Mouse (Mus musculus) induced T-regulatory cell, adult 2 months (primary cell): ENCODE measurements around the gene Stx8.

Experiments used
- DNase-seq: peaks from one replicate; pipeline ENCODE4 v3.0.0-alpha.2; 2012; ENCODE audit warnings: low read depth

Gene Stx8

GRCm38 (mm10) chr11:68089426-68089825 is 123.4 kb downstream of the Stx8 start:
- DNase-seq, result no peak

- no peak for DNase-seq
These were observed 124.0 kb downstream of the Stx8 start for GRCm38 (mm10) chr11:68089885-68090592.

DNA sequence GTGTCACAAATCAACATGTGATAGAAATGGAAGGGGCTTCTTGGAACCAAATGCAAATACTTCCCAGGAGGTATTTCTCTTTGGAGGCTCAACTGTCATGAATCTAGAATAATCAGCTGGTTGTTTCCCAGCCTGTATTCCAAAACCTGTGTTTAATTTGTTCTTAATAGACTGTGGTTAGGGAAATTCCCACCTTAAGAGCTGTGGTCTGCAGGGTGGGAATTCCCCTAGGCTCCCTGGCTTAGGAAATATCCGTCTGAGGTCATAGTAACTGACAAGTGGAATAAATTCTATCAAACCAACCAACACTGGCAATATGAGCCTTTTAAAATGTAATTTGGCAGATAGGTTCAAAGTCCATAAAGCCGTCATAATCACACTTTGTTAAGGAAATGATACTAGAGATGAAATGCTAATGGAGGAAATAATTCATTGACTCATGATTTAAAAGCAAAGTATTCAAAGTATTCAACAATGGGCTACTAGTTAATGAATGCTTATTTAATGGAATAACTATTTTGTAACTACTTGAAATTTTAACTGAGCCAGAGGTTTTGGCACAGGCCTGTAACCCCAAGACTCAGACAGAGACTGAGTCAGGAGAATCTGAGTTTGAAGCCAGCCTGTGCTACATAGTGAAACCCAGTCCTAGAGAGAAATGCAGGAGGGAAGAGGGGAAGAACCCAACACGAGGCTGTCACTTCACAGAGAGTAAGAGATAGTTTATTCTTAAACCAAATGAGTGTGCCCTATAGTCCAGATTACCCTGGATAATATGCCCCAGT is 126.2 kb downstream of the Stx8 start:
- peak; percentile 57 for DNase-seq

DNA sequence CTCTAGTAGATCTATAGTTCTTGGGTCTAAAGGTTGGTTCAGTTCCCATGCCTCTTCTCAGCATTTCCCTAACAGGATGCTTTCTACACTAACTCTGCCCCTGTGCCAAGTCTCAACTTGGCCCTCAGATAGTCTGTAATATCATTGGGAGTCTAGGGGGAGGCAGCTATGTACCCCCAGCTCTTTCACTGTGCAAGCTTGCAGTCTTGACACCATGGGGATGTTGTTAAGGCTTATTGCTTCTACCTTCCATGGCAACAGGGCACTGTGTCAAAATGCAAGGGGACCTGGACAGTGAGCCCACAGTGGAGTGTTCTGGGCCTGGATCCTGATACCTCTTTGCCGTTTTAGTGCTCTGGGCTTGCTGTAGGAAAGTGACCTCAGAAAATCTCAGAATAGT is 135.6 kb downstream of the Stx8 start:
- no peak for DNase-seq

GRCm38 (mm10) chr11:68103480-68103879 is 137.5 kb downstream of the Stx8 start:
- DNase-seq, result no peak

DNA sequence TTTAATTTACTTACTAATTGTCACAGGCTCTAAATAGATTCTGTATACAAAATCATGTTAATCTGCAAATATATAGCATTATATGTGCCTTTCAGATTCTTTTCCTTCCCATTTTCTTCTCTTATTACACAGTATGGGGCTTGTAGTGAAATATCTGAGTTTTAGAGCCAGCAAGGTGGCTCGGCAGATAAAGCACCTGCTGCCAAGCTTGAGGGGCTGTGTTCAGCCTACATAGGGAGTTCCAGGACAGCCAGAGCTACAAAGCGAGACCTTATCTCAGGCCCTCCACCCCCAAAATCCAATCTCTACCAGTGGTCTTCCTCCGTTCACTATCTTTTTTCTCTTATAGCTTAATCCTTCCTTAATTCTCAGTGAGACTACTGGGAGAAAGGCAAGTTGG is 140.1 kb downstream of the Stx8 start:
- no peak for DNase-seq

DNA sequence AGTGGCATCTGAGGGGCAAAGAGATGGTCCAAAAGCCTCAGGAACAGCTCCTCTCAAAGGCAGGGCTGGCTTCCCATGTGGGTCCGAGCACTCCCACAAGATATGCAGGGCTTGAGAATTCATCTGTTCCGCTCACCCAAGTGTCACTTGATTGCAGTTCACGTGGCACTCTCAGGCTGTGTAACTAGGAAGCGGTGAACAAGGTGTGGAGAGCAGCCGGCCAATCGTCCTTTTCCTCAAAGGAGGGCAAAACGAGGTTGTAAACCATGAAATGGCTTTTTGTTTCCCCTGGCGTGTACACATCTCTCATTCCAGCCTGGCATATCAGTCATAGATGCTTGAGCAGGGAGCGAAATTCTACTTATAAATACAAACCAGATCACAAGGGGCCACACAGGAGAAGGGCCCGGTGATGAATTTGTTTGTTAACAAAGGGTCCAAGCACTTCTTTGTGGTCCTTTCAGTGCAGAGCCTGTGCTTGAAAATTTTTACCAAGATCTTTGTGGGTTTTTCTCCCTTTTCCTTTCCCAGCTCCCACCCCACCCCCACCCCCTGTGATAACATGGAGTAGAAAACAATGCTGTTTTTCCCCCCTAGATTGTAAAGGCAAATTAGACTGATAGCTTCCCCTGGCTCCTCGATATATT is 147.6 kb downstream of the Stx8 start:
- DNase-seq, result no peak

GRCm38 (mm10) chr11:68114202-68114601 is 148.2 kb downstream of the Stx8 start:
- no peak for DNase-seq

- no peak for DNase-seq
These were observed 150.2 kb downstream of the Stx8 start for GRCm38 (mm10) chr11:68116157-68116556.

- no peak for DNase-seq
These were observed 152.1 kb downstream of the Stx8 start for GRCm38 (mm10) chr11:68117878-68118660.

- DNase-seq, result no peak
These were observed 152.7 kb downstream of the Stx8 start for GRCm38 (mm10) chr11:68118679-68119078.

DNA sequence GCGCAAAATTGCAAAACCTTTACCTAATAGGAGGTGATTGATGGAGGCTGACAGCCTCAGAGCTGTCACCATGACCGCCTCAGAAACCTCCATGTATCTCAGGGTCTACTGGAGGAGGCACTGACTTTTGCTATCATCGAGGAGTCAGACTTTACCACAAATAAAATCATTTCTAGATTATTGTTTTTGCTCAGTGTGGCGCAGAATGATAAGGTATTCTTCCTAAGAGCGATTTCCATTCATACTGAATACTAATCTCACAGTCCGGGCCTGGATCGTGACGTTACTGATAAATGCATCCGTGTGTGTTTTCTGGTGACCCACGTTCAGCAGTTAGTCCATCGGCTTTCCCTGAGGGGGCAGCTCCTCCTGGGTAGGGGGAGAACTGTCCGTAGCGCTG is 153.1 kb downstream of the Stx8 start:
- no peak for DNase-seq

GRCm38 (mm10) chr11:68121260-68121659 is 155.3 kb downstream of the Stx8 start:
- no peak for DNase-seq

DNA sequence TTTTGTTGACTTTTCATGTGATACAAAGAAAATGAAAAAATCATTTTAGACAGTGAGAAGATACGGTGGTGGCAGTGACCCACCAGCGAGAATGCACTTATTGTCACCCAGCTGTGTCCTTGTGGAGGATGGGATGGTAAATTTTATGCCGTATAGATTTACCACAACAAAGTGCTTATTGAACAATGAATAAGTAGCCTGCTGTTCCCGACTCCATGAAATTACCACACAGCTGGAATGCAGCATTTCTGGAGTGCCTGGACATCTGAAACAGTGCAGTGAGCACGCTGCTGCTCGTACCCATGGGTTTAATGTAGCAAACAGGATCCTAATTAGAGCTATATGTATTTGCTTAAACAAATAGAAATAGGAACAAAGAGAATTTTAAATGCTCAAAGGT is 155.7 kb downstream of the Stx8 start:
- DNase-seq, result no peak

DNA sequence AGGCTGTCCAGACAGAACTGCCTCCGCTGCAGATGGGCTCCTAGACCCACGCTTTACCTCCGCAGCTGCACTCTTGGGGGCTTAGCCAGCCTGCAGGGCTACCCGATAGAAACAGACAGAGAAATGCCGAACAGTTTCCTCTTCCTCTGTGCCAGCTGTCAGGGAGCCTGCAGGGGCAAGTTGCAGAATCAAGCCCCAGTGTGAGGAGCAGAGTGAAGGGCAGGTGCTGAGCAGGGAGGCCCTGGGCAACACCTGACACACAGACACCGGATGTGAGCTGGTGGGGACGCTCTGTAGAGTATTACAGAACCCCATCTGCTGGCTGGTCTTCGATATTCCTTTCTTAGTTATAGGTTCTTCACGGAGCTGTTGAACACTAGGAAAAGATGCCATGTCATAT is 160.1 kb downstream of the Stx8 start:
- DNase-seq, result peak; percentile 6

GRCm38 (mm10) chr11:68134494-68134893 is 168.5 kb downstream of the Stx8 start:
- no peak for DNase-seq

DNA sequence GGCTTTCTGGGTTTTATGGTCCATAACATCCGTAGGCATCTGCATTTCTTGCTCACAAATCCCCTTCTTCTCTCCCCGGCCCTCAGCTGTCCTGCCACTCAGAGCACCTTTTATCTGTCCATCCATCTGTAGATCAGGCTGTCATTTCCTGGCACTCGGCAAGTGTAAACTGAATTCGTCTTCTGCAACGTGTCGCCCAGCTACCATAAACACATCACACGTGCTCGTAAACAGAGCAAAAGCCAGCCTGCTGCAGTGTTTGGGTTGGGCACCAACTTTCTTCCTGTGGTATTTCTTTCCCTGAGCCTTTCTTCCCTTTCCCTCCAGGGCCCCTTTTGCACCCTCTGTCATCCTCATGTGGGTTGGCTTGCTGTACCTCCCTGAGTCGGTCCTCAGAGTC is 169.4 kb downstream of the Stx8 start:
- DNase-seq, result peak; percentile 41

- DNase-seq, result no peak
These were observed 170.7 kb downstream of the Stx8 start for GRCm38 (mm10) chr11:68136687-68137086.

DNA sequence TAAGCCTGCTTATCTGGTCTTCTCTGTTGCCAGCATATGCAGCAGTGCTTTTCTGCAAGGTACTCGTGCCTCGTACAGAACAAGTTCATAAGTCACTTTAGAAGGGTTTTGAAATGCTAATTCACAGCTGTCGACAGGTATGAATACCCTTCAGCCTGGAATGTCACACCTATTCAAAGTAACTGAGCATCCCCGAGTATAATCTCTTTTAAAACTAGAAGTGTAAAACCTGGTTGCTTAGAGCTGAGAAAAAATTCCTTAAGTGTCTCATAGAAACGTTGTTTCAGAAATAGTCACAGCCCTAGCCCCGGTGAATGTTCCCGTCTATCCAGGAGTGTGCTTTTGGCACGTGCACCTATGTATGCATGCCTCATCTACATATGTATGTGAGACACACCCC is 176.3 kb downstream of the Stx8 start:
- DNase-seq, result no peak

DNA sequence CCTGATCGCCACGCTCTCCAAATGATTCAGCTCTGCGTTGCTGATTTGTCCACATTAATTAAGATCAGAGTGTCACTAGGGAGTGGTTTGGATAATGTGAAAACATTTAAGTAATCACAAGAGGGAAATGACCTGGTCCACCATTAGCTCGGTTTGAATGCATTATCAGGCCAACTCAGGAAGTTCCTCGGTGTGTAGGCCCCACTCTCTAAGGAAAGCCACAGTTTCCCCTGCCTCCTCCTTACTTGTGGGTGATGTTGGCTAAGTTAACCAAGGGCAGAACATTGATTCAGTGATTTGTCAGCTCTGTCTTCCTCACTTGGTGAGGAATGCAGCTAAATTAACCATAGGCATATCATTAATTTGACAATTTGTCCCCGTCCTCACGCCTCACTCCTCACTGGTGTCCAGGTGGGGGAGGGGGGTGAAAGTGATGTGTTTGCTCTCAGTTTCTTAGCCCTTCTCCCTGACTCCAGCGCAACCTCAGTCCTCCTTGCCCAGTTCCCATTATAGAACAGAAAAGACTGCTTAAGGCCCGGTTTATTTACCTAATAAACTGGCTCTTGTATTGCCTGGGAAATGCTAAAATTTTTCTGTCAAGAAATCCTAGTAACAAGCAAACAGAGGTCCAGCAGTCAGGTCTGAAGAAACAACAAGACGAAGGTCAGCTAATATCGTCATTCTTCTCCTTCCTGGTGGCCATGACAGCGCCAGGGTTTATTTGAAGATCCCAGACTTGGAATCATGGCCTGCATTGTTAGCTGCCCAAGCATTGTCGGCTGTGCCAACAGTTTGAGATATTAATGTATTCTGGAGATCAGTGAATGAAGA is 178.5 kb downstream of the Stx8 start:
- no peak for DNase-seq

DNA sequence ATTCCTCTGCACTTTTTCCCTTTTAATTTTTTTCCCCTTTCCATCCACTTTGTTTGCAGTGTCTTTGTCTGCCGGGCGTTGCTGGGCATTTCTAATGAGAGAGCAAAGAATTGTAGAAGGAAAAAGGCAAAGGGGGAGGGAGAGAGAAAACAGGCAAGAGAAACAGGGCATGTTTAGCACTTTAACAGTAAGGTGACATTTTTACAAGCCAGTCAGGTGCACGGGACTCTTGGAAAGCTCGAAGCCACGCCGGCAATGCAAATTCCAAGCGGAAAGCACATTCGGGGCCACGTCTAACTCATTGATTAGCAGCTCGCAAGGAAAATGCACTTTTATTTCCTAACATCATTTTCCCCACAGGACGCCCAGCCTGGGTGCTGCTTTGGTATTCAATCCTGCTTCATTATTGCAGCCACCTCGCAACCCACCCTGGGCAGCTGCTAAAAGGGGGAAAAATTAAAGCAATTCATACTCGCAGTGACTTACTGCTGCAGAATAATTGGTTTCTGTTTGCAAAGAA is 179.1 kb downstream of the Stx8 start:
- DNase-seq, result no peak
